Mouse (Mus musculus): ENCODE results near the gene Cadm3.

- no peak for TF ChIP-seq CTCF (IDR thresholded peaks at IDR 0.05)
- TF ChIP-seq EP300 (IDR thresholded peaks at IDR 0.05): no peak
Observed at GRCm38 (mm10) chr1:173335903-173336302, 31.6 kb downstream of the Cadm3 start.

Measured in lung, postnatal 0 days (tissue).